Mouse (Mus musculus) inflammation-experienced regulatory T-cells, adult 6 months (primary cell): ENCODE data around the gene Sf3a1. TPM values are rescaled to one million over a fixed set of nuclear protein-coding genes. Genes with fewer than 3 reads are reported as not detected.
A peak's percentile ranks its signal among the peaks of the same experiment; 100 is the strongest.

Experiments used
- ATAC-seq: one replicate; pipeline ENCODE4 v1.8.0; 2017
- polyA plus RNA-seq, 3 experiments: library from polyadenylated mRNA; unstranded; fragments of 100-300 nt; shearing (Covaris generic); gene quantifications; one replicate each; pipeline ENCODE4 v1.2.1; 2017

Sf3a1 gene
- polyA plus RNA-seq, 3 experiments from 2014 or later, result 54.2 to 71.2 (median 66.6) TPM

DNA sequence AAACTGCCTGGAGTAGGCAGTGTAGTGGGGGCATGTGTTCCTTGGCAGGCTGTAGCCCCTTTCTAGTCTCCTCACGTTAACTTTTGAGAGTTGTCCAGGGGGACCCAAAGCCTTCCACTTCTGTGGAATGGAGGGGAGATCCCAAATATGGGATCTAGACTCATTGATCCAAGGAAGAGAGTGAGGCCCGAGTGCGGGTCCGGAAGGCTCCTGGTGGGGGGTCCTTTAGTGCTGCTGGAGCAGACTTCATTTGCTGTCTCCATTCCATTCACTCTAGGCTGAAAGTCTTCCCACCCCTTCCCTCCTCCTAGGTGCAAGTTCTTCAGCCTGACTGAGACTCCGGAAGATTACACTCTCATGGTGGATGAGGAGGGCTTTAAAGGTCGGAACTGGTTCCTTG is 58.5 kb downstream of the Sf3a1 start:
- ATAC-seq, result peak; percentile 6

DNA sequence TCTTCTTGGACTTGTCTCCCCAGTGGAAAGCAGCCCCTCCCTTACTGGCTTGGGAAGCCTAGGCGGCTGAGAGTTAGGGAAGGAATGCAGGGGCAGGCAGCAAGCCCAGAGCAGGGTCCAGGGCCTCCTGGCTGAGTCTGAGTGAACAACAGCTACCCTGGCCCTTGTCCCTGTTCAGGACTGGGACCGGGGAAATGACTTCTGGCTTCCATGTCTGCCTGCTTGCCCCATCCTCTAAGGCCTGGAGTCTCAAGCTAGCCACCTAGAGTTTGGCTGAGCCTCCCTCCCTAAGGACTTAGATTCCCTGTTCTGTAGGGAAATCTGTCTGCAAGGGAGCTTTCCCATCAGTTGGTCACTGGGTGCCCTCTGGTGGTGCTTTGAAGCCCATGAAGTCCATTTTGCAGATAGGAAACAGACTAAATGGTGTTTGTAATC is 59.2 kb downstream of the Sf3a1 start:
- ATAC-seq, result no peak

DNA sequence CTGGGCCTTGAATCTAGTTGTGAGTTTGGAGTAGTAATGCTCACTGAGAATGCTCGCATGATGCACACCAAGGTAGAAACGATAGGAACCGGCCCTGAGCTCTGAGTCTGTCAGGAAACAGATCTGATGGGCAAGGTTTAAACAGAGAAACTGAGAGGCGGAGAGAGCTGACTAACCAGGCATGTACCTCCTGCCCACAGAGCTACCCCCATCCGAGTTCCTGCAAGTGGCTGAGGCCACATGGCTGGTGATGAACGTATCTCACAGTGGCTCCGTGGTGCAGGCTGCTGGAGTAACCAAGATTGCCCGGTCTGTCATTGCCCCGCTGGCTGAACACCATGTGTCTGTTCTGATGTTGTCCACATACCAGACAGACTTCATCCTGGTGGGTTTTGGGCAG is 59.8 kb downstream of the Sf3a1 start:
- no peak for ATAC-seq

DNA sequence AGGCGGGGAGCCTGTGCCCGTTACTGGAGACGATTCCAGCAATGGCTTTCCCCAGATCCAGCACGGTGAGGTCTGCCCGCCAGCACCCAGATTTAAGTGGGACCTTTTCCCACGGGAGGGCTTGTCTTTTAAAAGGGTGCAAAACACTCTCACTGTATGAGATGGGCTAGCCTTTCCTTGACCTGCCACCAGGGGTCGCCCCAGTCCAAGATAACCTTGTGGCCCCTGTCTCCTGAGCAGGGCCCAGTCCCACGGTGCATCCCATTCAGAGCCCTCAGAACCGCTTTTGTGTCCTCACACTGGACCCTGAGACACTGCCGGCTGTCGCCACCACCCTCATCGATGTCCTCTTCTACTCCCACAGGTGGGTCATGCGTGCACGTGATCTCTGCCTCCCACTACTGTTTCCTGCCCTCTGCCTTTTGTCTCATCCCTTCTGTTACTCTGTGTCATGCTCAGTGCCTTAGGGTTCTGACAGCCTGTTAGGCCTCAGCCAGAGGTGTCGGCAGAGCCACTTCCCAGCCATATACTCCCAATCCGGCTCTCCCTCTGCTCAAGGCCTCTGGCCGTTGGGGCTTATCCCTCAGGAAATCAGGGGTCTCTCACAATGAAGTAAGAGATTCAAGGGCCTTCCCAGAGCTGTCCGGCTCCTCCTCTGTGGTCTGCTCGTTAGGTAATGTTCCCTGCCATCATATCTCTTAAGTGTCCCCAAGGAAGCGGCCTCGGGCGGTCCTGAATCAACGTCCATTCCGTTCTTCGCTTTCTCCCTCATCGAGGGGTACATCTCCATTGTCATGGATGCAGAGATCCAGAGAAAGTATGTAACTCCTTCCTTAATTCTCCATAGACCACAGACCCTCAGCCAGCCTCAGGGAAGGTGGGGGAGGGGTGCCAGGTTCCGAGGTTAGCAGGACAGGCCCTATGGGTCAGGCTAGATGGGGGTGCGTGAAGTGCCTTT is 60.6 kb downstream of the Sf3a1 start:
- peak; percentile 51 for ATAC-seq

DNA sequence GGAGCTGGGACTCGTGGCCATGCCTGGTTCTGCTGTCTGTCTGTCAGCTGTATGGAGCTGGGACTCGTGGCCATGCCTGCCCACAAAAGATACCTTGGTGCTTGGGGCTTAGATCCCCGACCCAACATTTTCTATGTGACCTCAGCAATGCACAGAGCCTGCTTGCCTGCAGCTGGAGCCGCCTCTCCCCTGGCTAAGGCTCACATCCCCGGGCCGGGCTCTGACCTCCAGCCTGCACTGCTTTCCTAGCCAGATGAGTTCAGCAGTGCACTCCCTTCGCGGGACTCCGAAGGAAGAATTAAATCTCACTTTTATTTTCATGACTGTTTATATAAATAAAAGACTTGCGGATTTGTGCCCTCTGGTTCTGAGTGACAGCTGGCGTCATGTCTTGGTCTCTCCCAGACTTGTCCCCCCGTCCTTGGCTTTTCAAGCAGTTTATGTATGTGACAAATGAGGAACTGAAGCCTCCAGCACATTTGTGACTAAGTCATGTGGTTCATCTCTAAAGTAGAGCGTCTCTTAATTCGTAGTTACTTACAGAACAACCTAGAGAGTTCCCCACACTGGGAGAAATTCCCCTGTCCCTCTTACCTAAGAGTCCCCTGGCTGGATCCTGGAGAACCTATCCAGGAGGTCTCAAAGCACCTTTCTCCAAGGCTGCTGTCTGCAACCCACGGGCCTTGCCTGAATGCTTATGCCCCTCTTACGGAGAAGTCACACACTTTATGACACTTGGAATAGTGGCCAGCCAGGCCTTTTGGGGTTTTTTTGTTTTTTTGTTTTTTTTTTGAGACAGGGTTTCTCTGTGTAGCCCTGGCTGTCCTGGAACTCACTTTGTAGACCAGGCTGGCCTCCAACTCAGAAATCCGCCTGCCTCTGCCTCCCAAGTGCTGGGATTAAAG is 62.1 kb downstream of the Sf3a1 start:
- no peak for ATAC-seq

DNA sequence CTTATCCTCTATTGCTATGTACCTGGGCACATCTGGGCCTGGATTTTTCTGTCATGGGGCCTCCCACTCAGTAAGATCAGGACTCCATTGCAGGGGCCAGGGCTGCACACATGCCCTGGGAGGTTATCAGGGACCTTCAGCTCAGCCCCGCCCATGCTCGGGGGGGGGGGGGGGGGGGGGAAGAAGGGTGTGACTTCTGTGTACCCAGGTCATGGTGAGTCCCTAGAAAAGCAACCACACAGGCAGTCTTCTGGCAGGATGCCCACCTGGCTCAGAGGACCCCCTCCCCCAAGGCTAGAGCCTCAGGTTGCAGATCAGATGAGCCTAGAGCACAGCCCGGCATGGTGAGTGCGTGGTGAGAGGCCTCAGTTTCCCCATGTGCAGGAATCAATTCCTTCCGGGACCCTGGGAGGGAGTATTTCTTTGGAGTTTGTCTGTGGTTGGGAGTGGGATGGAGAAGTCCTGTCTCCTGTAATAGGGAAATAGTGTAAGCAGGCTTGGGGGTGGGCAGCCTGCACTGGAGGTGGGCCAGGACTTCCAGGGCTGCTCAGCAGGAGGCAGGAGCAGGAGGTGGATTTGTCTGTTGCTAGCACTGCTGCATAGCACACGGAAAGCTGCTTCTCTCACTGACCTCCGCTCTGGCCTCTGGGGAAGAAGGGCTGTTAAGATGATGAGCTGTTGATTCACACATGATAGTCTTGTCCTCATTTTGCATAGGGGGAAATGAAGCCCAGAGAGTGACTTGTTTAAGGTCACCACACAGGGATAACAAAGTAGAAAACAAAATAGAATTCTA is 63.4 kb downstream of the Sf3a1 start:
- no peak for ATAC-seq

DNA sequence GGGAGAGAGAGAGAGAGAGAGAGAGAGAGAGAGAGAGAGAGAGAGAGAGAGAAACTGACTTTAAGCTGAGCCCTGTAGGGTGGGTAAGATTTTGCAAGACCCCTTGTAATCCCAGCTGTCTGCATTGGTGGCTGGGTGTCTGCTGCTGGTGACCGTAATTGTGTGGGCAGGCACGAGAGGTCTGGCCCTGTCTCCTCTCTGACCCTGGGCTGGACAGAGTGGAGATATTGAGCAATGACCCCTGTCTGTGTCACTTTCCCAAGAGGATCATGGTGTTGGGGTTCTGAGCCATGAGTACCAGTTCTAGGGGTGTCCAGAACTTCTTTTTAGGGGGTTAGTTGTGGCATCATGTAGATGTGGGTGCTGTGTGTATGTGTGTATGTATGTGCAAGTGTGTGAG is 64.1 kb downstream of the Sf3a1 start:
- ATAC-seq, result no peak

DNA sequence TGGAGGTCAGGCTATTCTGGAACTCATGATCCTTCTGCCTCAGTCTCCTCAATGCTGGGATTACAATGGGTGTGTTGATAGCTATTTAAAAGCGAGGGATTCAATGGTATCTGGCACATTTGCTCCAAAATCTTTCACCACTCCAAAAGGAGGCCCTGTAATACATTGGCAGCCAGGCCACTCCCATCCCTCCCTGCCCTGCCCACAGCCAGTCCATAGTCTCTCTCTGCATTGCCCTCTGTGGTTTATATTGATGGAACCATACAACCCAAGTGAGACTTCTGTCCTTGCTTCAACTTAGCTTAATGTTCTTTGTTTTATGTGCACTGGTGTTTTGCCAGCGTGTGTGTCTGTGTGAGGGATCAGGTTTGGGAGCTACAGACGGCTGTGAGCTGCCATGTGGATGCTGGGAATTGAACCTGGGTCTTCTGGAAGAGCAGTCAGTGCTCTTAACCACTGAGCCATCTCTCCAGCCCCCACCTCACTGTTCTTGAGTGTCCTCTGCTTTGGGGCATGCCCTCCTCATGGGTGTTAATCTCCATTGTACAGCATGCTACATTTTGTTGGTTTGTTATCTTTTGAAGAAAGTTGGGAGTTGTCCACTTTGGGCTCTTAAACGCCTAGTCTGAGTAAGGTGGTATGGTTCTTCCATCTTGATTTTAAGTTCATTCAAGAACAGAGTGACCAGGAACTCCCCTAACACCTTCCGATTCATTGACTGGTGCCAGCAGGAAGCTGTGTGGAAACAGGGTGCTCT is 66.6 kb downstream of the Sf3a1 start:
- no peak for ATAC-seq

DNA sequence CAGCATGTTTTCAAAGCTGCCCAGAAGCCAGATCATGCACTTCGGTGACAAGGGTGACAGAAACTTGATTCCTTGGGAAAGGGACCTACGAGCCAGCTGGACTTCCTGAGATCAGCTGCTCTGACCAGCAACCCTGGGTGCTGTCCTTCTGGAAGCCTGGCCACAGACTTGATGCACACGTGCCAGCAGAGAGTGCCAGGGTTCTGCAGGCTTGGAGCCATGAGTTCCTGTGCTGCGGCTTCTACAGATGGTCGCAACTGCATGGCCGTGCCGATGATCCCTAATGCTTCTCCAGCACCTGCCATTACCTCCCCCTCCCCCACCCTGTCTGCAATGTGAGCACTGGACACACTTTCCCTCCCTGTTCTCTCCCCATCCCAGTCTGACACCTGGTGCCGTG is 68.3 kb downstream of the Sf3a1 start:
- ATAC-seq, result no peak

DNA sequence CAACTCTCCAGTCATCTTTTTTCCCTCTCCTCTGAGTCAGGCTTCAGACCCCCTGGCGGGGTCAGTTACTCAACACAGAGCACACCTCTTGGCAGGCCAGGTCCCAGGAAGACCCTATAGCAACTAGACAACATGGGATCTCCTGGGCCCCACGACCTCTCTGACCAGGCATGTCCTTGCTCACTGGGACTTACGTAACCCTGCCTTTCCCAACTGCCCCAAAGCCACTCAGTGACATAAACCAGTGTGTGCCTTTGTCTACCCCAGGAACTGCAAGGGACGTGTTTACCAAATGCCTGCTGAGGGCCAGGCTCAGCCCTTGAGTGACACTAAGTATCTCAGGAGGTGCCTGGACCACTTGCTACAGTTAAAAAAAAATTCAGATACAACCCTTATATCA is 69.7 kb downstream of the Sf3a1 start:
- no peak for ATAC-seq

DNA sequence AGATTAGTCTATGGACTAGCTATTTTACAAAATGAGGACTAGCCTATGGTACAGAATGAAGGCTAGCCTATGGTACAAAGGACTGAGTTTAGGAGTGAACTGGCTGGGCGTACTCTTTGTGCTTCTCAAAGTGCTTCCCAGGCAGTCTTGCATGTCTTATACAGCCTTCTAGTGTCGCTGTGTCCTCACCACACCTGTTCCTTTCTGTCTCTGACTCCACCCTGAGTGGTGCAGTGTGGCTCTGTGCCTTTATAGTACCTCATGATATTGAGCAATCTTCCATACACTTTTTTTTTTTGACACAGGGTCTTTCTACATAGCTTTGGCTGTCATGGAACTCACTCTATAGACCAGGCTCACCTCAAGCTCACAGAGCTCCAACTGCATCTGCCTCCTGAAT is 71.3 kb downstream of the Sf3a1 start:
- ATAC-seq, result no peak

Other genes with a start within 250 kb of the Sf3a1 start
- 1 to 10 TPM; 1.3 to 2.3 (median 1.5) TPM for gene Slc35e4, start 245.7 kb upstream of the Sf3a1 start, polyA plus RNA-seq
- 10 to 100 TPM; 11.0 to 29.1 (median 23.6) TPM for gene Tcn2, start 228.2 kb upstream of the Sf3a1 start, polyA plus RNA-seq
- gene Pes1, start 196.4 kb upstream of the Sf3a1 start, polyA plus RNA-seq, result 10 to 100 TPM; 51.8 to 88.6 (median 72.7) TPM
- gene 4930556J24Rik, start 183.6 kb upstream of the Sf3a1 start, polyA plus RNA-seq, result under 1 TPM in 1 of 3 experiments, not detected in 2; 0.50 TPM
- not detected for gene Gal3st1, start 176.7 kb upstream of the Sf3a1 start, polyA plus RNA-seq
- not detected for gene Sec14l4, start 128.9 kb upstream of the Sf3a1 start, polyA plus RNA-seq
- not detected for gene Sec14l3, start 95.5 kb upstream of the Sf3a1 start, polyA plus RNA-seq
- gene Mtfp1, start 64.9 kb upstream of the Sf3a1 start, polyA plus RNA-seq, result 1 to 10 TPM; 1.1 to 3.8 (median 3.2) TPM
- 1 to 10 TPM in 2 of 3 experiments, under 1 TPM in 1; 0.79 to 2.7 (median 1.3) TPM for gene Sec14l2, start 36.9 kb upstream of the Sf3a1 start, polyA plus RNA-seq
- gene Rnf215, start 25.1 kb upstream of the Sf3a1 start, polyA plus RNA-seq, result 10 to 100 TPM in 1 of 3 experiments, 1 to 10 TPM in 2; 7.5 to 10.4 (median 8.4) TPM
- gene Ccdc157, start 57 bp upstream of the Sf3a1 start, polyA plus RNA-seq, result 1 to 10 TPM; 1.5 to 2.9 (median 2.9) TPM
- 10 to 100 TPM; 14.3 to 20.5 (median 19.0) TPM for gene Tbc1d10a, start 26.4 kb downstream of the Sf3a1 start, polyA plus RNA-seq
- 10 to 100 TPM; 25.7 to 42.0 (median 37.8) TPM for gene Castor1, start 57.9 kb downstream of the Sf3a1 start, polyA plus RNA-seq
- 10 to 100 TPM; 11.2 to 23.6 (median 16.6) TPM for gene Osm, start 76.1 kb downstream of the Sf3a1 start, polyA plus RNA-seq
- gene Lif, start 97.2 kb downstream of the Sf3a1 start, polyA plus RNA-seq, result 1 to 10 TPM; 1.9 to 2.6 (median 2.5) TPM